Mouse (Mus musculus): Measurements from ENCODE around the gene Rhot2. TPM values are rescaled to one million over a fixed set of nuclear protein-coding genes. Genes with fewer than 3 reads are reported as not detected.
"Not testable (repeated sequence)": the region's sequence is repeated elsewhere in the genome, so short reads cannot be mapped to it uniquely, and the experiment has no call there.

Gene Rhot2
- polyA plus RNA-seq, 1 experiment, result 35.1 TPM

- Histone ChIP-seq H3K4me3 (ENCODE audit: insufficient read depth, low read length) (peak within 1 kb of the TSS; percentile 89), H3K27ac (ENCODE audit: insufficient read depth, low read depth, low read length) (no peak within 1 kb of the TSS), H3K4me1 (ENCODE audit: control insufficient read depth, insufficient read depth, low read length) (peaks cover 14% of the 10 kb centered on the region)
- TF ChIP-seq CTCF (IDR thresholded peaks at IDR 0.05; ENCODE audit: low read depth, low read length) (no peak), POLR2A (IDR thresholded peaks at IDR 0.05; ENCODE audit: borderline replicate concordance, low read depth, low read length) (no peak)
Measured at GRCm38 (mm10) chr17:25823452-25823851, 21.2 kb downstream of the Rhot2 start, which contains the start of gene Wdr24. Wdr24 (plus strand) TSS chr17:25823627.

- TF ChIP-seq CTCF (IDR thresholded peaks at IDR 0.05; ENCODE audit: low read depth, low read length) (no peak), POLR2A (IDR thresholded peaks at IDR 0.05; ENCODE audit: borderline replicate concordance, low read depth, low read length) (no peak)
- Histone ChIP-seq H3K4me3 (ENCODE audit: insufficient read depth, low read length) (peak overlapping the region; percentile 12), H3K4me1 (ENCODE audit: control insufficient read depth, insufficient read depth, low read length) (peaks cover 6% of the 10 kb centered on the region), H3K27ac (ENCODE audit: insufficient read depth, low read depth, low read length) (no peak overlapping the region)
Measured at GRCm38 (mm10) chr17:25818851-25819780, 25.5 kb downstream of the Rhot2 start.

GRCm38 (mm10) chr17:25817662-25818061 lies 27.0 kb downstream of the Rhot2 start:
- TF ChIP-seq CTCF (IDR thresholded peaks at IDR 0.05; ENCODE audit: low read depth, low read length), result no peak
- TF ChIP-seq POLR2A (IDR thresholded peaks at IDR 0.05; ENCODE audit: borderline replicate concordance, low read depth, low read length), result no peak
- Histone ChIP-seq H3K4me1 (ENCODE audit: control insufficient read depth, insufficient read depth, low read length) (0 out of 2 replicates have a peak, but pooled peaks cover 2% of the 10 kb centered on the region), H3K4me3 (ENCODE audit: insufficient read depth, low read length) (no peak overlapping the region), H3K27ac (ENCODE audit: insufficient read depth, low read depth, low read length) (no peak overlapping the region)

DNA sequence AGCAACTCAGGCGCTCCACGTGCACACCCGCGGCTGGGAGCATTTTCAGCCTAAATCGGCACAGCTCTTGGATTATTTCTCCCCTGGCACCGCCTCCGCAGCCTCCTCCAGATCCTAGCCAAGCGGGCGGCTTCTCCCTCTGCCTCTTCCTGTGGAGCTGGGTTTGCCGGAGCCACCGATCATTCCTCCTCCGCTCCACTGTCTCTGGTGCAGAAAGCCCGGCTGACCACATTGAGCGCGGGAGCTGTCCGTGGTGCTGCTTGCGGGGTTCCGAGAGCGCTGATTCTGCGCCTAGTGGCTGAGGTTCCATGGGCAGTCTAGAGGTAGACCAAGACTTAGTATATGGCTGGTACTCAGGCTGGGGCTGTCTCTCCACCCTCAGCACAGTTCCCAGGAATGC lies 31.2 kb downstream of the Rhot2 start:
- Histone ChIP-seq H3K4me3 (ENCODE audit: insufficient read depth, low read length) (no peak overlapping the region), H3K27ac (ENCODE audit: insufficient read depth, low read depth, low read length) (no peak overlapping the region), H3K4me1 (ENCODE audit: control insufficient read depth, insufficient read depth, low read length) (no peaks in the 10 kb centered on the region)
- TF ChIP-seq POLR2A (IDR thresholded peaks at IDR 0.05; ENCODE audit: borderline replicate concordance, low read depth, low read length), result no peak
- TF ChIP-seq CTCF (IDR thresholded peaks at IDR 0.05; ENCODE audit: low read depth, low read length), result peak; percentile 11; the same call in 1 of the 2 replicates

DNA sequence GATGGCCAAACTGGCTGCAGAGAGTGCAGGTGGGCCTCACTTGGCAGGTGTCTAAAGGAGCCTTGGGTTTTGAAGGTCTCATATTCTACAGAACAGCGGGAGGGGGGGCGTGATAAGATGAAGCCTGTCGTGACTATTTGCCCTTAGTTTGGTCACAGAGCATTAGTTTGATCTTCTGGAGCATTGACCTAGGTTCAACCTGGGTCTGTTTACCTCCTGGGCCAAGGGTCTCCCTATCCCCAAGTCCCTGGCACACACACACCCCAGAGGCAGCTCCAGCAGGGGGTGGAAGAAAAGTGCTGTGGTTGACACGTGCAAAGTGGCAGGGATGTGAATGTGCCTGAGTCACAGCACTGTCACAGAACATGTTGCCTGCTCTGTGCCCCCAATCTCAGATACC lies 33.8 kb downstream of the Rhot2 start:
- Histone ChIP-seq H3K27ac (ENCODE audit: insufficient read depth, low read depth, low read length) (no peak overlapping the region), H3K4me3 (ENCODE audit: insufficient read depth, low read length) (no peak overlapping the region), H3K4me1 (ENCODE audit: control insufficient read depth, insufficient read depth, low read length) (no peaks in the 10 kb centered on the region)
- TF ChIP-seq POLR2A (IDR thresholded peaks at IDR 0.05; ENCODE audit: borderline replicate concordance, low read depth, low read length) (no peak), CTCF (IDR thresholded peaks at IDR 0.05; ENCODE audit: low read depth, low read length) (no peak)

DNA sequence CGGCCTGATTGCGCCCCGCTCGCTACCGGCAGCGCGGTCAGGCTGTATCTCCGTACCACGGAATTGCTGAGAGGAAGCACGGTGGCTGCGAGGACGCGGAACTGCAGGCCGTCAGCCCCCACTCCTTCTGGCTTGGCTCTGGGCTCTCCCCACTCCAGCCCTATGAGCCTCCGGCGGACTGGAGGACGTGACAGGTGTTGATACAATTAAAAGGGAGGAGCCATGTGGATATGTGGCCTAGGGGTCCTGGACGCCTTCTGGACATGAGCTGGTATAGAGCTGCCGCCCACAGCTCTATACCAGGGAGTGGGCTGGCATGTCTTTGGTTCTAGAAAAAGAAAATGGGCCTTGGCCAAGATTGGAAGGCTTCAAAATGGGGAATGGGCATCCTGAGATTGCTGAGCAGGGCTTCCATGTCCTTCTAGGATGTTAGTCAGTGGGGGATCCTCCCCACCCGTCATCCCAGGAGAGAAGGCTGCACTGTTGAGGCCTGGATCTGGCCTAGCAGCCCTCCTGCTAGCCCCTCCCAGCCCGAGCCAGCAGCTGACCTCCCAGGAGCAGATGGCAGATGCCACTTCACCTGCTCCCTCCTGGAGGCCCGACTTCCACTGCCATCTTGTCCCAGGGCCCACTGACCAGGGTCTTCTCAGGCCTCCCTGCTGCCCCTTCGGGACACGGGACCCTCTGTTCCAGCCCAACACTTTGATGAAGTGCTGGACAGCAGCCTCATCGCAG lies 34.9 kb downstream of the Rhot2 start:
- TF ChIP-seq CTCF (IDR thresholded peaks at IDR 0.05; ENCODE audit: low read depth, low read length), result no peak
- no peak overlapping the region for H3K27ac ChIP-seq (ENCODE audit: insufficient read depth, low read depth, low read length)
- no peaks in the 10 kb centered on the region for H3K4me1 ChIP-seq (ENCODE audit: control insufficient read depth, insufficient read depth, low read length)
- peak overlapping the region; percentile 52 for H3K4me3 ChIP-seq (ENCODE audit: insufficient read depth, low read length)

DNA sequence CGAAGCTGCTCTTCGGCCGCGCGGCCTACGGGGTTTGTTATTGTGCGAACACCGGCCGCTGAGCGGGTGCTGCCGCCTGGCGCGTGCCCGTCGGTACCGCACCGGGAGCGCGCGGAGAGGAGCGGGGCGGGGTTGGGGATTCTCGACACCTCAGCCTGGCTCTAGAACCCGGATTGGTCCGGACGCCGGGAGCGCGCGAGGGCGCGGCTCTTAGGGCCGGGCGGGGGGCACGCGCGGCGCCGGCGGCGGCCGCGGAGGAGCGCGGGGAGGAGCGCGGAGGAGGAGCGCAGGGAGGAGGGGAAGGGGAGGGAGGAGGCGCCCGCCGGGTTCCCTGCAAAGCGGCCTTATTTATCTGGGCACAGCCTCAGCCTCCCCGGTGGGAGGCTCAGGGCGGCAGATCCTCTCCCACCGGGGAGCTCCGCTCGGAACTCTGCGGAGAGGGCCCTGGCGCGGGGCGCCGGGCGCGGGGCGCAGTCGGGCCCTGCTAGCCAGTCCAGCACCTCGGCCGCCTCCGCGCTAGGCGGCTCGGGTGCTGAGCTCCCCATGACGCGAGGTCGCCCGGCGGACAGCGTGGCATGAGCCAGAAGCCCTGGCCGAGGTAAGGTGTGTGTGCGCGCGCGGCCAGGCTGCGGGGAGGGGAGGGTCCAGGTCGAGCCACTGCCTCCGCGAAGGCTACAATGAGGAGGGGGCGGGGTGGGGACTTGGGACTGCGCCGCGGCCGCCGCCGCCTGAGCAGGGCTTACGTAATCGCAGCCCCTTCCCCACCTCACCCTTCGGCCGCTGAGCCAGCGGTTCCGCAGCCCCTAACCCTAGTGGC lies 35.7 kb downstream of the Rhot2 start, which contains the start of gene Fbxl16:
Gene Fbxl16, plus strand, starts transcription at position 297 of the 817 bp plus-strand sequence.
- H3K27ac ChIP-seq (ENCODE audit: insufficient read depth, low read depth, low read length), result no peak within 1 kb of the TSS
- no peak for TF ChIP-seq CTCF (IDR thresholded peaks at IDR 0.05; ENCODE audit: low read depth, low read length)
- TF ChIP-seq POLR2A (IDR thresholded peaks at IDR 0.05; ENCODE audit: borderline replicate concordance, low read depth, low read length), result no peak
- peak within 1 kb of the TSS; percentile 52 for H3K4me3 ChIP-seq (ENCODE audit: insufficient read depth, low read length)
- H3K4me1 ChIP-seq (ENCODE audit: control insufficient read depth, insufficient read depth, low read length), result no peaks in the 10 kb centered on the region

GRCm38 (mm10) chr17:25808028-25808427 lies 36.6 kb downstream of the Rhot2 start:
- Histone ChIP-seq H3K4me3 (ENCODE audit: insufficient read depth, low read length) (no peak overlapping the region), H3K27ac (ENCODE audit: insufficient read depth, low read depth, low read length) (no peak overlapping the region), H3K4me1 (ENCODE audit: control insufficient read depth, insufficient read depth, low read length) (no peaks in the 10 kb centered on the region)
- no peak for TF ChIP-seq CTCF (IDR thresholded peaks at IDR 0.05; ENCODE audit: low read depth, low read length)
- no peak for TF ChIP-seq POLR2A (IDR thresholded peaks at IDR 0.05; ENCODE audit: borderline replicate concordance, low read depth, low read length)

DNA sequence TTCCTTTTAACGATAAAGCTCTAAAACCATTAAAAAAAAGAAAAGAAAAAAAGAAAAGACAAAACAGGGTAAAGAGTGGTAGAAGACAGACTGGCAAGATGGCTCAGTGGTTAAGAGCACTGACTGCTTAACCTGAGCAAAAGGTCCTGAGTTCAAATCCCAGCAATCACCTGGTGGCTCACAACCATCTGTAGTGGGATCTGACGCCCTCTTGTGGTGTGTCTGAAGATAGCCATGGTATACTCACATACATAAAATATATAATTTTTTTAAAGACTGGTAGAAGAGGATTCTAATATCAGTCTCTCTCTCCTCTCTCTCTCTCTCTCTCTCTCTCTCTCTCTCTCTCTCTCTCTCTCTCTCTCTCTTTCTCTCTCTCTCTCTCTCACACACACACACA lies 37.2 kb downstream of the Rhot2 start:
- not testable (repeated sequence) for H3K4me3 ChIP-seq (ENCODE audit: insufficient read depth, low read length); H3K4me1 ChIP-seq (ENCODE audit: control insufficient read depth, insufficient read depth, low read length); H3K27ac ChIP-seq (ENCODE audit: insufficient read depth, low read depth, low read length)

Measured in bone marrow macrophage, adult 2 months (primary cell).